Mouse (Mus musculus): Measurements from ENCODE around the gene Mindy4.

GRCm38 (mm10) chr6:55358731-55359143 is 155.6 kb downstream of the Mindy4 start:
- TF ChIP-seq POLR2A (IDR thresholded peaks at IDR 0.05; ENCODE audit: low read depth, low read length) (no peak), CTCF (IDR thresholded peaks at IDR 0.05; ENCODE audit: extremely low read depth, insufficient read depth, insufficient read length, insufficient replicate concordance) (no peak)
